Comparison of ENCODE assay signal across 19 mouse cellular contexts in the genomic region with DNA sequence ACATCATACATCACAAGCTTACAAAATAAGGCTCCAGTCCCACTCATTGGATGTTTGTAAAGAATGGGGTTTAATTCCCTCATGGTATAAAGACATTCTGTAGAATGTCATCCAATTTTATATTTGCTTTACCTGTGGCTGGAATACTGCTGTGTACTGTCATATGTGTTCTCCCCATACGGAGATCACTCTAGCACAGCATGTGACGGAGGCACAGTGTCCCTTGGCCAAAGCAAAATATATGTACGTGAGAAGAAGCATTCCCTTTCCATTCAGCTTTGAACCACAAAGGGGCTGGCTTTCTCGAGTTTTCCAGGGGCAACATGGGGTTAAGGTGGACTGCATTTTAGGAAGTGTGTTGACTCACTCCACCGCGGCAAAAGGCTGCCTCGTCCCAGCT.
DNase-seq lines count a peak whose midpoint lies in the region; ATAC-seq and TF ChIP-seq lines count a peak whose summit lies in the region.
"Had no signal": no experiment of that assay in that cellular context is flagged by ENCODE, and none has a peak within 500 bp of the region (broad histone marks: within the 10 kb centered on the region; RNA-seq: fewer than 3 reads in every experiment).

No protein-coding gene starts in this region.

- H3K27me3 ChIP-seq in hindbrain, embryonic 13.5 days = no peaks in the 10 kb centered on the region
- no peaks in the 10 kb centered on the region for H3K27me3 ChIP-seq in hindbrain, embryonic 11.5 days (ENCODE audit: control insufficient read depth, insufficient read depth, low read length)
- H3K27me3 ChIP-seq in forebrain, embryonic 15.5 days = no peaks in the 10 kb centered on the region
- H3K27me3 ChIP-seq in limb, embryonic 10.5 days (ENCODE audit: low read depth, poor library complexity, severe bottlenecking) = no peaks in the 10 kb centered on the region; the same call in 1 of the 2 replicates
- no peaks in the 10 kb centered on the region for H3K27me3 ChIP-seq in neural tube, embryonic 13.5 days
- H3K27me3 ChIP-seq in cerebellum, adult 2 months (ENCODE audit: control insufficient read depth, insufficient read depth, low read length) = no peaks in the 10 kb centered on the region
- H3K27me3 ChIP-seq: embryonic facial prominence, embryonic 12.5 days had no signal

- DNase-seq in hindbrain, embryonic 11.5 days (ENCODE audit: low spot score) = no peak
- DNase-seq in limb, embryonic 10.5 days (ENCODE audit: low spot score) = no peak
- DNase-seq in lung, postnatal 36 days = no peak
- DNase-seq in cerebellum, adult 2 months = no peak
- DNase-seq: adrenal gland, postnatal 25 days; B cell, adult 2 months; cerebellum, adult 8-10 months; kidney, adult 18-20 months; kidney, postnatal 25 days; liver; lung, adult 2 months; lung, postnatal 4 days; right cerebral cortex, adult 18-20 months; thymus, adult 2 months had no signal

- TF ChIP-seq CTCF in cerebellum, adult 2 months (IDR thresholded peaks at IDR 0.05; ENCODE audit: borderline replicate concordance, insufficient read depth, low read depth, low read length) = no peak

- H3K9me3 ChIP-seq in hindbrain, embryonic 13.5 days = no peaks in the 10 kb centered on the region
- no peaks in the 10 kb centered on the region for H3K9me3 ChIP-seq in hindbrain, embryonic 11.5 days (ENCODE audit: control insufficient read depth, low read length)
- H3K9me3 ChIP-seq in forebrain, embryonic 15.5 days = no peaks in the 10 kb centered on the region
- H3K9me3 ChIP-seq in limb, embryonic 10.5 days (replicated peaks) = no peaks in the 10 kb centered on the region
- no peaks in the 10 kb centered on the region for H3K9me3 ChIP-seq in neural tube, embryonic 13.5 days
- H3K9me3 ChIP-seq: embryonic facial prominence, embryonic 12.5 days had no signal

- H3K4me3 ChIP-seq in hindbrain, embryonic 13.5 days = no peak overlapping the region
- H3K4me3 ChIP-seq in hindbrain, embryonic 11.5 days (ENCODE audit: low read depth, low read length) = no peak overlapping the region
- H3K4me3 ChIP-seq in forebrain, embryonic 15.5 days = no peak overlapping the region
- 0 out of 2 replicates have a peak overlapping the region, but pooled peaks have one; percentile 20 for H3K4me3 ChIP-seq in limb, embryonic 10.5 days
- no peak overlapping the region for H3K4me3 ChIP-seq in neural tube, embryonic 13.5 days
- H3K4me3 ChIP-seq in cerebellum, adult 2 months (replicated peaks; ENCODE audit: insufficient read depth, low read depth, low read length) = no peak overlapping the region
- H3K4me3 ChIP-seq: embryonic facial prominence, embryonic 12.5 days had no signal

- peak overlapping the region; percentile 36 for H3K4me2 ChIP-seq in hindbrain, embryonic 13.5 days
- H3K4me2 ChIP-seq in hindbrain, embryonic 11.5 days (replicated peaks; ENCODE audit: low read depth, low read length) = no peak overlapping the region
- H3K4me2 ChIP-seq in forebrain, embryonic 15.5 days (replicated peaks) = peak overlapping the region; percentile 15; the same call in 1 of the 2 replicates
- H3K4me2 ChIP-seq in neural tube, embryonic 13.5 days = peak overlapping the region; percentile 42
- H3K4me2 ChIP-seq: embryonic facial prominence, embryonic 12.5 days; heart, embryonic 11.5 days had no signal

- 43% methylated on average over 7 of the region's 7 CpGs for WGBS in hindbrain, embryonic 13.5 days
- WGBS in hindbrain, embryonic 11.5 days = 46% methylated on average over 7 of the region's 7 CpGs
- WGBS in forebrain, embryonic 15.5 days = 19% methylated on average over 7 of the region's 7 CpGs
- WGBS in limb, embryonic 10.5 days = 45% methylated on average over 7 of the region's 7 CpGs
- WGBS in neural tube, embryonic 13.5 days = 24% methylated on average over 7 of the region's 7 CpGs
- WGBS in cerebellum, adult 2 months = 30% methylated on average over 7 of the region's 7 CpGs

- TF ChIP-seq POLR2A in cerebellum, adult 2 months (IDR thresholded peaks at IDR 0.05; ENCODE audit: borderline replicate concordance, insufficient read depth, low read length) = no peak

- H3K4me1 ChIP-seq in hindbrain, embryonic 13.5 days (replicated peaks) = peaks cover 10% of the 10 kb centered on the region
- no peaks in the 10 kb centered on the region for H3K4me1 ChIP-seq in hindbrain, embryonic 11.5 days (replicated peaks; ENCODE audit: control insufficient read depth, insufficient read depth, low read length)
- peaks cover 20% of the 10 kb centered on the region for H3K4me1 ChIP-seq in forebrain, embryonic 15.5 days
- H3K4me1 ChIP-seq in limb, embryonic 10.5 days = peaks cover 14% of the 10 kb centered on the region
- peaks cover 10% of the 10 kb centered on the region for H3K4me1 ChIP-seq in neural tube, embryonic 13.5 days (replicated peaks)
- no peaks in the 10 kb centered on the region for H3K4me1 ChIP-seq in cerebellum, adult 2 months (ENCODE audit: control insufficient read depth, insufficient read depth, low read length)
- H3K4me1 ChIP-seq: embryonic facial prominence, embryonic 12.5 days had no signal

- H3K36me3 ChIP-seq in hindbrain, embryonic 13.5 days = no peaks in the 10 kb centered on the region
- no peaks in the 10 kb centered on the region for H3K36me3 ChIP-seq in hindbrain, embryonic 11.5 days (ENCODE audit: control insufficient read depth, insufficient read depth, low read length)
- no peaks in the 10 kb centered on the region for H3K36me3 ChIP-seq in forebrain, embryonic 15.5 days
- no peaks in the 10 kb centered on the region for H3K36me3 ChIP-seq in limb, embryonic 10.5 days
- H3K36me3 ChIP-seq in neural tube, embryonic 13.5 days = no peaks in the 10 kb centered on the region
- H3K36me3 ChIP-seq: embryonic facial prominence, embryonic 12.5 days had no signal

- ATAC-seq in hindbrain, embryonic 13.5 days (ENCODE audit: low FRiP score) = peak; percentile 33; the same call in 1 of the 2 replicates
- no peak for ATAC-seq in hindbrain, embryonic 11.5 days (ENCODE audit: low FRiP score)
- peak; percentile 42; the same call in 1 of the 2 replicates for ATAC-seq in forebrain, embryonic 15.5 days (replicated peaks)
- ATAC-seq in neural tube, embryonic 13.5 days (ENCODE audit: low read depth) = peak; percentile 42

- H3K27ac ChIP-seq in hindbrain, embryonic 13.5 days = peak overlapping the region; percentile 53; the same call in 1 of the 2 replicates
- H3K27ac ChIP-seq in hindbrain, embryonic 11.5 days (ENCODE audit: low read depth, low read length) = no peak overlapping the region
- H3K27ac ChIP-seq in forebrain, embryonic 15.5 days (replicated peaks) = no peak overlapping the region
- H3K27ac ChIP-seq in limb, embryonic 10.5 days = no peak overlapping the region
- H3K27ac ChIP-seq in neural tube, embryonic 13.5 days (replicated peaks) = 0 out of 2 replicates have a peak overlapping the region, but pooled peaks have one; percentile 15
- H3K27ac ChIP-seq in cerebellum, adult 2 months (ENCODE audit: insufficient read depth, low read length) = no peak overlapping the region
- H3K27ac ChIP-seq: embryonic facial prominence, embryonic 12.5 days had no signal

- 0 out of 2 replicates have a peak overlapping the region, but pooled peaks have one; percentile 26 for H3K9ac ChIP-seq in hindbrain, embryonic 13.5 days
- no peak overlapping the region for H3K9ac ChIP-seq in hindbrain, embryonic 11.5 days (ENCODE audit: low read depth, low read length)
- H3K9ac ChIP-seq in forebrain, embryonic 15.5 days (replicated peaks) = no peak overlapping the region
- no peak overlapping the region for H3K9ac ChIP-seq in neural tube, embryonic 13.5 days
- H3K9ac ChIP-seq: embryonic facial prominence, embryonic 12.5 days had no signal

Comparison
In these comparisons a context has a peak if more than half of its experiments do, and no peak if none do; other contexts are left out.
1. H3K27ac ChIP-seq: peak in hindbrain, embryonic 13.5 days (single experiment) and neural tube, embryonic 13.5 days (single experiment); none in hindbrain, embryonic 11.5 days (single experiment), forebrain, embryonic 15.5 days (single experiment), limb, embryonic 10.5 days (single experiment) and cerebellum, adult 2 months (single experiment).